Mouse (Mus musculus) testis, postnatal 10 days (tissue): Measurements from ENCODE around the gene Olfr1238.

ENCODE experiments used
- DNase-seq: peaks from one replicate; pipeline ENCODE4 v3.0.0; 2021; ENCODE audit warnings: low spot score

Olfr1238 gene

DNA sequence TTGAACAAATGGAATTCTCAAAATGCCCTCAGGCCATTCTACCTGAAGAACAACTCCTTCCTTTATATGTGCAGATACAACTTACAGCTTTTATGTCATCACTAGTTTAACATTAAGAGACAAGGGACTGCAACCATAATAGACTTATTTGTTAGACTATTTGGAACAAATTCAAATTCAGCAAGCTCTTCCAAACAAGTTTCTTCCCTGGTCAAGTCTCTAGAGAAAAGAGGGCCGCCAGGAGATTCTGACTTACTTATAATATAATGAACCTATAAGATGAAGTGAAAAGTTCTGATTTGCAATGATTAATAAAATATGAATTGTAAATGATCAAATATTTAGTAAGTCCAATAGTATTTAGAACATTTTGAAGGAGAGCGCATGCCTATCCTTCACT, at the start of gene Olfr1238:
Gene Olfr1238, minus strand, starts transcription at position 101 of the 400 bp plus-strand sequence.
- DNase-seq, result no peak

DNA sequence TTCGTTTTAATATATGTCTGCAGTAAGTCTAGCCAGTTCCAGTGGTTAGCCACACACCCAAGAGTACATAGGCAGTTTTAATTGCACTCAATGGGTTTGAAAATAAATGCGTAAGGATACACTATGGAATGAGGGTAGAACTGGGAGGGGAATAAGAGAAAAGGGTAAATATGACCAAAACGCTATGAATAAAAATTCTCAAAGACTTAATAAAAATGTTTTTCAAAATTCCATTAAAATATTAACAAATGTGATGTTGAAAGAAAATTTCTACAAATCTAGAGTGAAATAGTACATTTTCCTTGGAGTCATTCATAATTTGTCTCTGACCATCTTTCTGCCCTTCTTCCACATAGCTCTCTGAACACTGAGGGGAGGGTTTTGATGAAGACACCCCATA, 33.4 kb upstream of the Olfr1238 start, which contains the start of gene Olfr1240:
Gene Olfr1240, minus strand, starts transcription at position 101 of the 400 bp plus-strand sequence.
- no peak for DNase-seq

GRCm38 (mm10) chr2:89420307-89420706, 10.8 kb upstream of the Olfr1238 start, which contains the start of gene Olfr1239:
TSS of gene Olfr1239 (minus strand) at chr2:89420407.
- DNase-seq, result no peak

- no peak for DNase-seq
These were observed 5.1 kb upstream of the Olfr1238 start for GRCm38 (mm10) chr2:89414557-89414956.

DNA sequence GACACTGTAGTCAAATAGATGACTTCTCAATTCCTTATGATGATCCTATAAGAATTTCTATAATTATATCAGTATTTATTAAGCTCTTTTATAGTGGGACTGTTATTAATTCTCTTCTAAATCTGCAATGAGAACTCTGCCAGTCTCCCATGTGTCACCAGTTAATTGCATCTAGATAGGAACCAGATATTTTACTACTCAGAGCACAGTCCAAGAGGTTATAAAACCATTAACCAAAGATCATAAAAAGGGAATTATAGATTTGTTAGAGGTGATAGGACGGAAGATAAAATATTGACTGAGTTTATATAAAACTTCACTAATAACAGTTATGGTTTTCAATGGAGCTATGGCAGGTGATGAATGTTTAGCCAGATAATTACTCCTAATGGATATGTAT, 8.6 kb downstream of the Olfr1238 start:
- no peak for DNase-seq

DNA sequence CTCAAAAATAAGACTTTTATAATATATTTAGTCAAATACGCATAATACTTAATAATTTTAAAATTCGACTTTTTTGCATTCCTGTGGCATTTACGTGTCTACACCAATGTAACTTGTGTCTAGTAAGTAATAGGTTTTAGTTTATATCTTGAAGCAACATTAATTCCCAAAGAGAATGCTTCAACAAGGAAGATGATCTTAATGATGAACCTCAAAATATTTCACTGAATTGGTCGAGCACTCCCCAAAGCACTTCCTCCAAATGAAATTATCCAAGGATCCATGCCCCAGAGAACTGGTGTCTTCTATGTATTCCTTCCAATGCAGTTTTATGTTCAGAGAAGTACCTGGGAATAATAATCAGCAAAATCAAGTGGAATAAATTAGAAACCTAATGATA, 44.7 kb downstream of the Olfr1238 start, which contains the start of gene Olfr1234:
Gene Olfr1234, minus strand, starts transcription at position 101 of the 400 bp plus-strand sequence.
- no peak for DNase-seq
